Mouse (Mus musculus): ENCODE data around the gene Pprc1. TPM values are rescaled to one million over a fixed set of nuclear protein-coding genes. Genes with fewer than 3 reads are reported as not detected.

The Pprc1 gene
- polyA plus RNA-seq, 1 experiment, result not detected

DNA sequence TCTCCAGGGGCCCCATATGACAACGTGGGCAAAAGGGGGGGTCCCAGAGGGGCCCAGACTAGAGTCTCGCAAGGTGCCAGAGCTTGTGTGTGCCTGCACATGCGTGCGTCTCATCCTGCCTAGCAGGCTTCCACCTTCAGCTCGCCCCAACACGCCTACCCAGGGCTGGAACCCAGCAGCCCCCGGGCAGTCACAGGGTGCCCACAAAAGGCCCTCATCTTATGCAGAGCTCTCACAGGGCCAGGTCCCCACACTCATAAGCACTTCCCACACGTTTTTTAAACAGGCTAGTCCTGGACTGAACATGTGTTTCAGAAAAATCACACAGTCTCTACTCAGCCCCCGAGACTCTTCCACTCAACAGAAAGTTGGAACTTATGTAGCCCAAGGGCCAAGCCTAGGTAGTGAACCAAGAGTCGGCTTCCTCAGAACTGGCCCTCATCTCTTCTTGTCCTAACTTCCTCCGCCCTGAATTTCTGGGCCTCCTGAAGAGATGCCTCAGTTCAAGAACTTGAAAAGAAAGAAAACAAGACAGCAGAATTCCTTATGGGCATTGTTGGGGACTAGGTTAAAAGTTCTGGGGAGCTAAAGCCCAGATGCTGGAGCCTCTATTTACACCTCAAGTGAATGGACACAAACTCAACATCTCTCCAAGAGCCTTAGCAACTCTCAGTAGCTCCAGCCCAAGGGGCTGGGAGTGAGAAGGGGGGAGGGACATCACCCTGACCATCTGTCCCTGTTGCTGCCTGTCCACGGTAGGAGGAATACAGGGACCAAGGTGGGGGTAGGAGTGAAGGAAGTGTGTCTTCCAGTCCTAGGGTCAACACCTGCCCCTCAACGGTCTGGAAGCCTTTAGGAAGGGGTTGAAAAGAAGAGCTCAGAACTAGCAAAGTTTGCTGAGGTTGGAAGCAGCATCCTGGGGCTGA lies 6.5 kb upstream of the Pprc1 start:
- Histone ChIP-seq H3K27ac (ENCODE audit: insufficient read depth, low read depth, low read length) (no peak overlapping the region), H3K4me3 (ENCODE audit: insufficient read depth, low read depth, low read length) (peak overlapping the region; percentile 50), H3K4me1 (ENCODE audit: control insufficient read depth, insufficient read depth, low read length) (peaks cover 47% of the 10 kb centered on the region)
- WGBS, result 14% methylated on average over 13 of the region's 13 CpGs
- TF ChIP-seq POLR2A (IDR thresholded peaks at IDR 0.05; ENCODE audit: insufficient read depth, low read depth, low read length), result no peak
- no peak for TF ChIP-seq CTCF (IDR thresholded peaks at IDR 0.05; ENCODE audit: insufficient read depth, low read depth, low read length)

DNA sequence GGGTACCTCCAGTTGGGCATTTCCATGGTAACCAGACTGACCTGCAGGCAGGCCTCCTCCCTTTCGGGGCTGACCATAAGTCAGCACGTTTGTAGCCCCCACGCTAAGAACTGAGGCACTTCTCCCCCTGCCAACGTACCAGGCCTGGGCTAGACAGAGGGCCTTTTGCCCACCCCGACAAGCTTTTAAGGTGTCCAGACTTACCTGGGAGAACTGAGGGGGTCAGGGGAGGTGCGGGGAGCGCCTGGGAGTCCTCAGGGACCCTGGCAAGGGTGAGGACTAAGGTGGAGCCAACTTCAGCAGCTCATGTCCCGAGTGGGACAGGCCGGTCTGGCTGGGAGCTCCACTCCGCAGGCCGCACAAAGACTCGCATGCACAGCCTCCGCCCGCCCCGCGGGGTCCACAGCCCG lies 5.8 kb upstream of the Pprc1 start:
- peak overlapping the region; percentile 50 for H3K4me3 ChIP-seq (ENCODE audit: insufficient read depth, low read depth, low read length)
- H3K27ac ChIP-seq (ENCODE audit: insufficient read depth, low read depth, low read length), result no peak overlapping the region
- TF ChIP-seq POLR2A (IDR thresholded peaks at IDR 0.05; ENCODE audit: insufficient read depth, low read depth, low read length), result no peak
- TF ChIP-seq CTCF (IDR thresholded peaks at IDR 0.05; ENCODE audit: insufficient read depth, low read depth, low read length), result no peak
- peaks cover 49% of the 10 kb centered on the region for H3K4me1 ChIP-seq (ENCODE audit: control insufficient read depth, insufficient read depth, low read length)
- 5% methylated on average over 17 of the region's 17 CpGs for WGBS

DNA sequence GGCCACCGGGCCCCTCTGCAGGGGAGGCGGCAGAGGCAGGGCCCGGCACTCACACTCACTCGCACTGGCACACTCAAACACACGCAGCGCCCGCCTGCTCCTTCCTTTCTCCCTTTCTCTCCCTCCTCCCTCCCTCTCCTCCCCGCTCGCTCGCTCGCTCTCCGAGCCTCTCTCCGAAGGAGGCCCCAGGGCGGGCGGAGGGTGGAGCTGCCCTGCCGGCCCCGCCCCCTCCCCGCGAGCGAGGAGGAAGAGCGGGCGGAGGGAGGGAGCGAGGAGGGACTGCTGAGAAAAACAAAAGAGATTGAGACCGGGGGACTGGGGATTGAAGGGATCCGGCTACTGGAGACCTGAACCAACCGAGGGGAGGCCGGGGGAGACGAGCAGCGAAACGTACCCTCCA lies 5.2 kb upstream of the Pprc1 start:
- Histone ChIP-seq H3K4me1 (ENCODE audit: control insufficient read depth, insufficient read depth, low read length) (peaks cover 52% of the 10 kb centered on the region), H3K27ac (ENCODE audit: insufficient read depth, low read depth, low read length) (peak overlapping the region; percentile 73; the same call in 1 of the 2 replicates), H3K4me3 (ENCODE audit: insufficient read depth, low read depth, low read length) (peak overlapping the region; percentile 63)
- TF ChIP-seq POLR2A (IDR thresholded peaks at IDR 0.05; ENCODE audit: insufficient read depth, low read depth, low read length), result peak; percentile 70
- TF ChIP-seq CTCF (IDR thresholded peaks at IDR 0.05; ENCODE audit: insufficient read depth, low read depth, low read length), result no peak
- WGBS, result 3% methylated on average over 30 of the region's 30 CpGs

DNA sequence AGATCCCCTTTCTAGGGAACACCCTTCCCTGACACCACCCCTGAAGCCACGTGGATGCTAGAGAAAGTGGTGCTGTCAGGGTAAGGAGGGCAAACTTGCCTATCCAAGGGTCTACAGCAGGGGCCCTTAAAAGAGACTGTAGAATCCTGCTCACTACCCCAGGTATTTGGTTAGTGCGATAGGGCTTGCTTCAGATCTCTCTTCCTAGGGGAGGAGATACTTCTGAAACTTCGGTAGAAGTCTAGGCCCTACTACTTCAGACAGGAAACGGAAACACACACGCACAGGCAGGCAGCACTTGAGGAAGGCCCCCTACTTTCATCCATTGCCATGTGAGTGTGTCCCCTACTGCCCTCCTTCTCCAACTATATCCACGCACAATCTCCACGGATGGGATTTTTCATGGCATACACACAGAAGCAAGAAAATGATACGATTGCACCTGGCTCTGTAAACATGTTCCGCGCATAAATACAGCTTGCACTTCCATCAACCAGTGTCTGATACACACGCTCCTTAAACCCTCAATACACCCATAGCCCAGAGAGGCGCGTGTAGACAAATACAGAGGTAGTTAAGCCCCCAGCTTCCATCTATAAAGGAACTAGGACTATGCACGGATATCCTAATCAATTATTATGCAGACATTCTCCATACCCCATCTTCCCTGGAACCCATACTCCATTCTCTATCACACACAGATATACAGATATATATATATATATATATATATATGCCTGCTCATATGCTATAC lies 4.4 kb upstream of the Pprc1 start:
- Histone ChIP-seq H3K4me3 (ENCODE audit: insufficient read depth, low read depth, low read length) (peak overlapping the region; percentile 63), H3K27ac (ENCODE audit: insufficient read depth, low read depth, low read length) (peak overlapping the region; percentile 73; the same call in 1 of the 2 replicates), H3K4me1 (ENCODE audit: control insufficient read depth, insufficient read depth, low read length) (peaks cover 52% of the 10 kb centered on the region)
- 20% methylated on average over 14 of the region's 14 CpGs for WGBS
- no peak for TF ChIP-seq POLR2A (IDR thresholded peaks at IDR 0.05; ENCODE audit: insufficient read depth, low read depth, low read length)
- no peak for TF ChIP-seq CTCF (IDR thresholded peaks at IDR 0.05; ENCODE audit: insufficient read depth, low read depth, low read length)

DNA sequence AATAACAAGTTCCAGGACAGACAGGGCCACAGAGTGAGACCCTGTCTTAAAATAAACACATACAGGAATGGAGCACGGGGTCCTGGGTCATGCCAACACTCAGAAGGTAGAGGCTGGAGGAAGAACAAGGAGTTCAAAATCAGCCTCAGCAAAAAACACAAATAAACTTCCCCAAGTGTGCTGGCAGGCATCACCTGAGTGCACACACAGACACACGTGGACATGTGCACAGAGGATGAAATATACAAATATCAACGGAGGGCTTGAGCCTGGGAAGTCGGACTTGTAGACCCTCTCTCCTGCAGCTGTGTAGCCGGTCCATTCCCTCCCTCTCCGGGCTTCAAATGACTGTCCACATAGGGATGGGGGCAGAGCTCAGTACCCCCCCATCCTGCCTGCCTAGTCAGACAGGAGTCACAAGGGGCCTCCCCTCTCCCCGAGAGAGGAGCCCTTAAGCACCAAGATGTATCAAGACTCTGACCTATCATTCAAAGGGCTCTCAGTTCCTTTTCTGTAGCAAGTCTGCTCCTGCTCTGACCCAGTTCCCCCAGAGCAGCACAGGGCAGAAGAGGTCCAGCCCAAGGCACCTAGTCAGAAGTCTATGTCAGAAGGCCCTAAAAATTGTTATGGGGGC lies 3.3 kb upstream of the Pprc1 start:
- Histone ChIP-seq H3K4me3 (ENCODE audit: insufficient read depth, low read depth, low read length) (peak overlapping the region; percentile 46), H3K27ac (ENCODE audit: insufficient read depth, low read depth, low read length) (peak overlapping the region; percentile 65), H3K4me1 (ENCODE audit: control insufficient read depth, insufficient read depth, low read length) (peaks cover 56% of the 10 kb centered on the region)
- TF ChIP-seq POLR2A (IDR thresholded peaks at IDR 0.05; ENCODE audit: insufficient read depth, low read depth, low read length) (no peak), CTCF (IDR thresholded peaks at IDR 0.05; ENCODE audit: insufficient read depth, low read depth, low read length) (no peak)
- WGBS, result 10% methylated on average over 7 of the region's 7 CpGs

DNA sequence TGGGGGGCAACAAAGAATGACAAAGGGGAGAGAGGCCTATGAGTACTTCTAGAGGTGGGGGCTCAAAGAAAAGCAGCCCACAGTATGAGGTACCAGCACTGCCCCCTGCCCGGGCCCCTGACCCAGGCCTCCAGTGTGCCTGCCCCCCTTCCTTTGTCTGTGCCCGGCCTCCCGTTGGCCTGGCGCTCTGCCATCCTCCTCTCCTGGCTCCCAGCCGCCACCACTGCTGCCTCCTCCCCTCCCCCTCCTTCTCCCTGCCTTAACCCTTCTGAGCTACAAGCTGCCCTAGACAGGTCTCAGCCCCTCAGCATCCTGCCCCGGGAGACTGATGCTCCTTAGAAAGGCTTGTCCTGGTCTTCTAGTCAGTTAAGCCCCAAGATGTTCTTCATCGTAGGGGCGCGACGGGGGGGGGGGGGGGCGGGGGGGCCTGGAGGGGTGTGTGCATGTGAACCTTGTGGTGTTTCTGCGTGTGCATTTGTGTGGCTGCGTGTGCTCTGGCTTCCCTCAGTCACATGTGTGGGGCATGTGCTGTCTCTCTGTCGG lies 2.7 kb upstream of the Pprc1 start:
- Histone ChIP-seq H3K4me1 (ENCODE audit: control insufficient read depth, insufficient read depth, low read length) (peaks cover 58% of the 10 kb centered on the region), H3K4me3 (ENCODE audit: insufficient read depth, low read depth, low read length) (peak overlapping the region; percentile 46), H3K27ac (ENCODE audit: insufficient read depth, low read depth, low read length) (peak overlapping the region; percentile 87)
- 2% methylated on average over 11 of the region's 14 CpGs for WGBS
- TF ChIP-seq CTCF (IDR thresholded peaks at IDR 0.05; ENCODE audit: insufficient read depth, low read depth, low read length) (no peak), POLR2A (IDR thresholded peaks at IDR 0.05; ENCODE audit: insufficient read depth, low read depth, low read length) (0 out of 2 replicates have a peak, but pooled peaks have one; percentile 8)

DNA sequence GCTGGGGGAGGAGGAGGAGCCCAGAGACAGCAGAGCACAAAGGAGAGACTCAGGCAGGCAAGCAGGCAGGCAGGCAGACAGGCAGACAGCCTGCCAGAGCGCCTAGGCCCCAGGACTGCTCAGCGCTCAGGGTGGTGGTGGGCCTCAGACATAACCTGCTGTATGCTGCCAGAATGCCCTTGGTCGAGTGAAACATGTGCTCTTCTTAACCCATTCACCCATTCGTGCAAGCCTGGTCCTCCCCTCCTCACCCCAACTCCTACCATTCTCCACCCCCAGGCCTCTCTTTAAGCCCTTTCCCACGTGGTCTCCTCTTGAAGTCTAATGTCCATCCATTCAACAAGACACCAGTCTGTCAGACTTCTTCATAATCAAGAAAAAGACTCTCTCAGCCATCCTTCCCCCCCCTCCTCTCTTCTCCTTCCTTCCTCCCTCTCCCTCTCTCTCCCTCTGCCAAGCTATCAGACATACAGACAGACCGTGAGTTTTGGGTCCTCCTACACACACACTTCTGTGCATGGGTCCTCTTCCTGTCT lies 2.1 kb upstream of the Pprc1 start:
- Histone ChIP-seq H3K4me1 (ENCODE audit: control insufficient read depth, insufficient read depth, low read length) (peaks cover 53% of the 10 kb centered on the region), H3K27ac (ENCODE audit: insufficient read depth, low read depth, low read length) (peak overlapping the region; percentile 87), H3K4me3 (ENCODE audit: insufficient read depth, low read depth, low read length) (peak overlapping the region; percentile 46)
- 0% methylated on average over 6 of the region's 6 CpGs for WGBS
- TF ChIP-seq CTCF (IDR thresholded peaks at IDR 0.05; ENCODE audit: insufficient read depth, low read depth, low read length) (no peak), POLR2A (IDR thresholded peaks at IDR 0.05; ENCODE audit: insufficient read depth, low read depth, low read length) (peak; percentile 27; the same call in 1 of the 2 replicates)

DNA sequence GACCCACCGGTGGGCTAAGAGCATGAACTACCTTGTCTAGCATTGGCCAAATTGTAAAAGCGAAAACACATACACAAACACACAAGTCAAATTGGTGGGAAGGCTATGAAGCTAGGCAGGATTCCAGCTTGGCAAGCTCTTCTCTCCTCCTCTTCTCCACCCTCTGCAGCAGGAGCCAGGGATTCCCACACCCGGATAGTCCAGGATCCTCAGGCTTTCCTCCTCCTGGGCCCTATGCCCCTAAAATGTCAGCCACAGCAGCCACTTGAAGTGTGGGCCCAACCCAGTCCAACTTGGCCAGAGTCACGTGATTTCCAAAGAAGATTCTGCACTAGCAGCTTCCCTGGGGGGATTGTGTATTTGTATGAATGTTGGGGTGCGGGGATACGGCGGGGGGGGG lies 1.3 kb upstream of the Pprc1 start:
- Histone ChIP-seq H3K4me1 (ENCODE audit: control insufficient read depth, insufficient read depth, low read length) (peaks cover 46% of the 10 kb centered on the region), H3K4me3 (ENCODE audit: insufficient read depth, low read depth, low read length) (peak overlapping the region; percentile 44), H3K27ac (ENCODE audit: insufficient read depth, low read depth, low read length) (peak overlapping the region; percentile 23; the same call in 1 of the 2 replicates)
- no peak for TF ChIP-seq POLR2A (IDR thresholded peaks at IDR 0.05; ENCODE audit: insufficient read depth, low read depth, low read length)
- TF ChIP-seq CTCF (IDR thresholded peaks at IDR 0.05; ENCODE audit: insufficient read depth, low read depth, low read length), result no peak
- WGBS, result 13% methylated on average over 7 of the region's 7 CpGs
